Mouse (Mus musculus) CD4-positive naive resting alpha-beta T cell, adult 57 days (primary cell): ENCODE results near the gene Rab11fip4. TPM values are rescaled to one million over a fixed set of nuclear protein-coding genes. Genes with fewer than 3 reads are reported as not detected.

Experiments used
- total RNA-seq: library from RNA; stranded (reverse); gene quantifications from one replicate; pipeline ENCODE4 v1.2.4, GENCODE M21; 2023

Gene Rab11fip4
- 41.3 TPM for total RNA-seq

GRCm38 (mm10) chr11:79590664-79591590 is at the start of gene Rab11fip4:
Gene Rab11fip4, plus strand, starts transcription at chr11:79591212.

Other genes starting within 250 kb of the Rab11fip4 start
- gene Omg, start 87.1 kb upstream of the Rab11fip4 start, total RNA-seq: not detected
- 69.1 TPM for gene Evi2b, start 67.5 kb upstream of the Rab11fip4 start, total RNA-seq
- 4.7 TPM for gene Evi2, start 60.6 kb upstream of the Rab11fip4 start, total RNA-seq
- gene Evi2a, start 60.6 kb upstream of the Rab11fip4 start, total RNA-seq: 21.0 TPM